Mouse (Mus musculus): ENCODE data around the gene Ifitm2.

DNA sequence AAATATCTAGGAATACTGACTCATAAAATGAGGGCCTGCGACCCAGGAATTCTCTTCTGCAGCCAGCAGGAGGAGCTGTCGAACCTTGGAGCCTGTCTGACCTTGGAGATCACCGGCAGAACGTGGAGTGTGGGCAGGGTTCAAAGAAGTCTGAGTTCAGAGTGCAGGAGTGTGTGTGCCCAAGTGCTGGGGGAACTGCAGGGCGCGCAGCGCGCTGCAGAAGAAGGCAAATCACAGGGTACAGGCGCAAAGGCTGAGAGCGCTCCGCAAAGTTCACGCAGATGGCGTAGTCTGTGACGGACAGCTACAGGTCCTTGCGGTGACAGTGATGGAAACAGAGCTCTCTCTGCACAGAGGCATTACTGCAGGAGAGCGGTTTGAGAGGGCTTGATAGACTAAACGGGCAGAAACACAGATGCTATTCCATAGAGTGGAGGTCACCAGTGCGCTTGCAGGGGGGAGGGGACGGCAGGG is 47.1 kb downstream of the Ifitm2 start:
- TF ChIP-seq CTCF (IDR thresholded peaks at IDR 0.05; ENCODE audit: control insufficient read depth, insufficient read depth, low read length) = peak; percentile 89
- TF ChIP-seq POLR2A (IDR thresholded peaks at IDR 0.05; ENCODE audit: borderline replicate concordance, control insufficient read depth, low read depth, low read length) = no peak
